Mouse (Mus musculus) embryonic facial prominence, embryonic 14.5 days (tissue): Measurements from ENCODE around the gene Ampd3. TPM values are rescaled to one million over a fixed set of nuclear protein-coding genes. Genes with fewer than 3 reads are reported as not detected.

Experiments
- ATAC-seq: fragments of 200-750 bp; cut with Nextera tagmentation; 2 replicates; pipeline ENCODE4 v1.8.0; 2017; ENCODE audit warnings: low read depth, moderate number of reproducible peaks, moderate TSS enrichment
- DNase-seq: peaks from one replicate; pipeline ENCODE4 v3.0.0-alpha.2; 2015; ENCODE audit warnings: low spot score
- H3K27ac ChIP-seq: fragments of 300-500 bp; sonication (generic); replicated peaks from 2 replicates; pipeline ENCODE4 v1.5.1; 2014; ENCODE audit warnings: low read depth, mild to moderate bottlenecking, low read length, moderate library complexity
- H3K27me3 ChIP-seq: fragments of 300-500 bp; sonication (generic); replicated peaks from 2 replicates; pipeline ENCODE4 v1.6.1; 2014; ENCODE audit warnings: low read length; ENCODE audit not compliant: control insufficient read depth, insufficient read depth
- H3K36me3 ChIP-seq: fragments of 300-500 bp; sonication (generic); 2 replicates; pipeline ENCODE4 v1.6.1; 2014; ENCODE audit warnings: low read length, mixed read lengths; ENCODE audit not compliant: control insufficient read depth, insufficient read depth
- H3K4me1 ChIP-seq: fragments of 300-500 bp; sonication (generic); 2 replicates; pipeline ENCODE4 v1.6.1; 2014; ENCODE audit warnings: antibody characterized with exemption, low read length; ENCODE audit not compliant: control insufficient read depth, insufficient read depth
- H3K4me2 ChIP-seq: fragments of 300-500 bp; sonication (generic); 2 replicates; pipeline ENCODE4 v1.6.1; 2014; ENCODE audit warnings: low read depth, mild to moderate bottlenecking, low read length, moderate library complexity, mixed read lengths
- H3K4me3 ChIP-seq: fragments of 300-500 bp; sonication (generic); 2 replicates; pipeline ENCODE4 v1.5.1; 2014; ENCODE audit warnings: low read depth, mild to moderate bottlenecking, low read length
- H3K9ac ChIP-seq: fragments of 300-500 bp; sonication (generic); 2 replicates; pipeline ENCODE4 v1.6.1; 2014; ENCODE audit warnings: low read depth, mild to moderate bottlenecking, low read length, moderate library complexity, mixed read lengths
- H3K9me3 ChIP-seq: fragments of 300-500 bp; sonication (generic); 2 replicates; pipeline ENCODE4 v1.6.1; 2016; ENCODE audit warnings: low read length; ENCODE audit not compliant: control insufficient read depth
- WGBS: fragments of 180-500 bp; shearing (Covaris S2); extraction: QIAGEN DNeasy Blood & Tissue Kit; methylation state at CpG from one replicate; pipeline ENCODE4 v1.1.7; 2014; 5-methylcytosine and 5-hydroxymethylcytosine counted together
- polyA plus RNA-seq: library from polyadenylated mRNA; unstranded; fragments of >200 nt; fragmentation: Nextera tagmentation; extraction: Ambion mirVana; gene quantifications from 2 replicates; pipeline ENCODE4 v1.2.1, GENCODE M21; 2014

Ampd3 gene
- polyA plus RNA-seq, 1 experiment from 2014 or later: 7.8 TPM

GRCm38 (mm10) chr7:110772343-110772742 is 4.3 kb downstream of the Ampd3 start:
- Histone ChIP-seq H3K27me3 (peaks cover 7% of the 10 kb centered on the region; the same call in 1 of the 2 replicates), H3K4me3 (no peak overlapping the region), H3K9me3 (no peaks in the 10 kb centered on the region), H3K4me1 (peaks cover 27% of the 10 kb centered on the region), H3K4me2 (no peak overlapping the region), H3K36me3 (no peaks in the 10 kb centered on the region), H3K9ac (no peak overlapping the region), H3K27ac (no peak overlapping the region)
- DNase-seq (no peak), ATAC-seq (no peak)
- WGBS: 80% methylated on average over 3 of the region's 3 CpGs

- H3K36me3 ChIP-seq: no peaks in the 10 kb centered on the region
- no peaks in the 10 kb centered on the region for H3K27me3 ChIP-seq
- peak; percentile 63; the same call in 1 of the 2 replicates for ATAC-seq
- H3K4me3 ChIP-seq: no peak overlapping the region
- peak; percentile 84 for DNase-seq
- peak overlapping the region; percentile 19; the same call in 1 of the 2 replicates for H3K9ac ChIP-seq
- peak overlapping the region; percentile 35 for H3K4me2 ChIP-seq
- H3K27ac ChIP-seq: peak overlapping the region; percentile 70; the same call in 1 of the 2 replicates
- no peaks in the 10 kb centered on the region for H3K9me3 ChIP-seq
- WGBS: 36% methylated on average over 14 of the region's 14 CpGs
- H3K4me1 ChIP-seq: peaks cover 27% of the 10 kb centered on the region
Measured at GRCm38 (mm10) chr7:110773204-110774002, 5.4 kb downstream of the Ampd3 start.

GRCm38 (mm10) chr7:110774077-110774476 is 6.1 kb downstream of the Ampd3 start:
- DNase-seq (no peak), ATAC-seq (no peak)
- Histone ChIP-seq H3K4me2 (peak overlapping the region; percentile 35), H3K9me3 (no peaks in the 10 kb centered on the region), H3K27me3 (no peaks in the 10 kb centered on the region), H3K36me3 (no peaks in the 10 kb centered on the region), H3K4me1 (peaks cover 24% of the 10 kb centered on the region), H3K4me3 (no peak overlapping the region), H3K9ac (peak overlapping the region; percentile 19; the same call in 1 of the 2 replicates), H3K27ac (peak overlapping the region; percentile 70; the same call in 1 of the 2 replicates)
- 65% methylated on average over 1 of the region's 1 CpGs for WGBS

- ATAC-seq (no peak), DNase-seq (no peak)
- Histone ChIP-seq H3K27me3 (no peaks in the 10 kb centered on the region), H3K4me3 (no peak overlapping the region), H3K9me3 (no peaks in the 10 kb centered on the region), H3K4me2 (no peak overlapping the region), H3K27ac (no peak overlapping the region), H3K9ac (no peak overlapping the region), H3K36me3 (no peaks in the 10 kb centered on the region), H3K4me1 (peaks cover 21% of the 10 kb centered on the region)
- WGBS: 86% methylated on average over 8 of the region's 8 CpGs
Measured at GRCm38 (mm10) chr7:110774674-110775073, 6.7 kb downstream of the Ampd3 start.

DNA sequence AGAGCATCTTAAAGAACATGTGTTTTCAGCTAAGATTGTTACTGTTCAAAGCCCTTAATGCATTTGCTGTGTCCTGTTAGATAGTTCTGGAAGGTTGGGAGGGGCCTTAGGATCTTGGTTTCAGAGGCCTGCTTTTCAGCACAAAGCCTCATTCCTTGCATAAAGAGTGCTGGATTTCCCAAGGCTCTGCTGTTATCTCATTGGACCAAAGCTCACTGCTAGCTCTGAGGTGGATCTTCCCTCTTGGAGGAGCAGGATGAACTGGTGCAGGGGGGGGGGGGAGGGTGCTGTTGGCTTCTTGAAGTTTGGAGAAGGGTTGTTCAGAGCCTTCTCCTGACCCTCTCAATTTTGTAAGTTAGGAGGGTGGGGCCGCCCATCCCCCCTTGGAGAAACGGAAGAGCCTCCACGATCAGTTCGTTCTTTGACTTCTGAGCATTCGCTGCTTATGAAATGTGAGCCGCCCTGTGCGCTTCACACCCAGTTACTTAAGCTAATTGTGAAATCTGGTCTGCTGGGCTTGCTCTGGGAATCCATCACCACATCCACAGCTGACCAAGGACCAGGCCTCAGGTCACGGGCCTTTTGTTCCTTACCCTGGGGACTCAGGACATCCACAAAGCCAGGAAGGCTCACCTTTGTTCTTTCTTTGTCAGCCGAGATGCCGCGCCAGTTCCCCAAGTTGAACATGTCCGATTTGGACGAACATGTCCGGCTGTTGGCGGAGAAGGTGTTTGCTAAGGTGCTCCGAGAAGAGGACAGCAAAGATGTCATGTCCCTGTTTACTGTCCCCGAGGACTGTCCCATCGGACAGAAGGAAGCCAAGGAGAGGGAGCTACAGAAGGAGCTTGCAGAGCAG is 9.4 kb downstream of the Ampd3 start:
- Histone ChIP-seq H3K9ac (no peak overlapping the region), H3K27me3 (no peaks in the 10 kb centered on the region), H3K4me1 (peaks cover 39% of the 10 kb centered on the region), H3K4me2 (no peak overlapping the region), H3K36me3 (no peaks in the 10 kb centered on the region), H3K27ac (no peak overlapping the region), H3K9me3 (no peaks in the 10 kb centered on the region), H3K4me3 (no peak overlapping the region)
- ATAC-seq (no peak), DNase-seq (no peak)
- WGBS: 73% methylated on average over 18 of the region's 18 CpGs

DNA sequence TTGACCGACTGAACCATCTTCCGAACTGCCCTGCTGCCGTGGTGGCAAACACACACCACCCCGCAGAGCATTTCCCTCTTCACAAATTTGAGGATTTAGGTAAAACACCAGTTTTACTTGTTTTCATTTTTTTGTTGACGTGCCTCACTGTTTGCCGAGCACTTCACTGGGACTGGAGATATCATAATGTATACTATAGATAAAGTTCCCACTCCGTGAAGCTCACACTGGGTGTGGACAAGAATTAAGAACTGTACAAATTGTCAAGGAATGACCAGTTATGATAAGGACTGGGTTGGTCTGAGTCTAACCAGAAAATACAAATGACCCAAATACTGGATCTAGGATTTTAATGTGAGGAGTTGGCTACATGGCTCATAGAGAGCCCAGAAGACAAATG is 10.9 kb downstream of the Ampd3 start:
- DNase-seq (no peak), ATAC-seq (no peak)
- Histone ChIP-seq H3K36me3 (no peaks in the 10 kb centered on the region), H3K9ac (no peak overlapping the region), H3K27me3 (no peaks in the 10 kb centered on the region), H3K4me2 (no peak overlapping the region), H3K4me1 (peaks cover 39% of the 10 kb centered on the region), H3K9me3 (no peaks in the 10 kb centered on the region), H3K4me3 (no peak overlapping the region), H3K27ac (no peak overlapping the region)
- 91% methylated on average over 7 of the region's 7 CpGs for WGBS

DNA sequence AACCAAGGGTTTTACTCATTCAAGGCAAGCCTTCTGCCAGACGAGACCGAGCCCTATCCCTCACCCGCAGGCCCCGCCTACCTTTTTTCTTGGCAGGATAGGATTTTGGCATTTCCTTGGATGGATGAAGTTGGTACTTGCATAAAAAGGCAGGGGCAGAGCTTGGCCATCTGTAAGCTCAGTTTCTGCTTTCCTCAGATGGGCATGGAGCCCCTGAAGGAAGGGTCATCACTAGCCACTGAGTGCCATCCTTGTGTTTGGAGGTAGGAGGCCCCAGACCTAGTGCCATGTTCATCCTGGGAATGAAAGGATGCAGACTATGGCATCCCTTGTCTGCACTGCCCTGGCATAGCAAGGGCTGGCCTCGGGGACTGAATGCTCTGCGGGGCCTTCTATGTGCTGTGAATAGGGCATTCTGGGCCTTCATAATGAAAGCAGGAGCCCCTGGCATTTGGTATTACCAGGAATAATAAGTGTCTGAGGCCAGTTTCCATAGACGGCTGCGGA is 11.7 kb downstream of the Ampd3 start:
- Histone ChIP-seq H3K4me3 (no peak overlapping the region), H3K4me1 (peaks cover 32% of the 10 kb centered on the region), H3K9ac (no peak overlapping the region), H3K27me3 (no peaks in the 10 kb centered on the region), H3K9me3 (no peaks in the 10 kb centered on the region), H3K27ac (no peak overlapping the region), H3K4me2 (no peak overlapping the region), H3K36me3 (no peaks in the 10 kb centered on the region)
- ATAC-seq (no peak), DNase-seq (no peak)
- WGBS: 76% methylated on average over 8 of the region's 8 CpGs

- Histone ChIP-seq H3K4me3 (no peak overlapping the region), H3K27ac (no peak overlapping the region), H3K4me2 (no peak overlapping the region), H3K4me1 (peaks cover 30% of the 10 kb centered on the region), H3K9ac (no peak overlapping the region), H3K27me3 (no peaks in the 10 kb centered on the region), H3K36me3 (no peaks in the 10 kb centered on the region), H3K9me3 (no peaks in the 10 kb centered on the region)
- WGBS: 82% methylated on average over 4 of the region's 4 CpGs
- DNase-seq (no peak), ATAC-seq (no peak)
Measured at GRCm38 (mm10) chr7:110780520-110780919, 12.5 kb downstream of the Ampd3 start.
